Mouse (Mus musculus): ENCODE results near the gene Rhot1. TPM values are rescaled to one million over a fixed set of nuclear protein-coding genes. Genes with fewer than 3 reads are reported as not detected.

The Rhot1 gene
- total RNA-seq, 2 experiments from 2014 or later, result 45.4 to 50.6 TPM

Other genes starting within 250 kb of the Rhot1 start
- gene Utp6, start 246.6 kb upstream of the Rhot1 start, total RNA-seq (2021), result 10 to 100 TPM; 29.4 to 36.0 TPM
- gene Suz12, start 215.9 kb upstream of the Rhot1 start, total RNA-seq (2021), result 10 to 100 TPM; 24.5 to 28.8 TPM
- gene Crlf3, start 128.0 kb upstream of the Rhot1 start, total RNA-seq (2021), result 10 to 100 TPM; 11.6 to 14.9 TPM
- 1 to 10 TPM; 3.6 to 3.8 TPM for gene Atad5, start 119.6 kb upstream of the Rhot1 start, total RNA-seq (2021)
- 10 to 100 TPM; 21.0 to 22.2 TPM for gene Tefm, start 66.8 kb upstream of the Rhot1 start, total RNA-seq (2021)
- gene Adap2, start 54.9 kb upstream of the Rhot1 start, total RNA-seq (2021), result 1 to 10 TPM; 6.9 to 9.3 TPM
- 1 to 10 TPM; 4.0 to 6.6 TPM for gene Rnf135, start 25.2 kb upstream of the Rhot1 start, total RNA-seq (2021)
- 10 to 100 TPM; 11.3 to 14.0 TPM for gene Rhbdl3, start 91.9 kb downstream of the Rhot1 start, total RNA-seq (2021)
- gene 5730455P16Rik, start 169.0 kb downstream of the Rhot1 start, total RNA-seq (2021), result 10 to 100 TPM; 25.5 to 25.9 TPM
- 10 to 100 TPM; 68.8 to 91.9 TPM for gene Zfp207, start 174.3 kb downstream of the Rhot1 start, total RNA-seq (2021)
- 100 to 1,000 TPM; 121 to 126 TPM for gene Psmd11, start 219.6 kb downstream of the Rhot1 start, total RNA-seq (2021)